ENCODE assay signal across 11 mouse cellular contexts in the genomic region with DNA sequence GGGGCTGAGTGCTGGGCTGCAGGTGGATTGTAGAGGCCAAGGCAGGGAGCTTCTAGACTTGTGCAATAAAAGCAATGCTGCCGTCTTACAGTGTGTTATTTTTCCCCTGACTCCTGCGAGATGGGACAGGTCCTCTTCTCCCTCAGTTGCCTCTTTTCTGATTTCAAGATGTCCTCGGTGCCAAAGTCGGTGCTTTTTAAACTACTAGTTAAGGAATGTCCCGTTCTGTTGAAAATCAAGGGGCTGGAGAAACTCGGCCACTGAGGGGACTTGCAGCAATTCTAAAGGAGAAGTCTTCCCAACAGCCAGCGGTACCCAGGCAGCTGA. TPM values are rescaled to one million over a fixed set of nuclear protein-coding genes. Genes with fewer than 3 reads are reported as not detected.
A peak's percentile ranks its signal among the peaks of the same experiment; 100 is the strongest.
DNase-seq lines count a peak whose midpoint lies in the region; ATAC-seq and TF ChIP-seq lines count a peak whose summit lies in the region.
"Had no signal": no experiment of that assay in that cellular context is flagged by ENCODE, and none has a peak within 500 bp of the region (broad histone marks: within the 10 kb centered on the region; RNA-seq: fewer than 3 reads in every experiment).

No protein-coding gene starts in this region.

- 0 out of 2 replicates have a peak, but pooled peaks cover 6% of the 10 kb centered on the region for H3K4me1 ChIP-seq in heart, embryonic 16.5 days (ENCODE audit: control insufficient read depth, insufficient read depth, low read length)
- H3K4me1 ChIP-seq in embryonic facial prominence, embryonic 15.5 days, result peaks cover 8% of the 10 kb centered on the region; the same call in 1 of the 2 replicates
- no peaks in the 10 kb centered on the region; the same call in 1 of the 2 replicates for H3K4me1 ChIP-seq in intestine, postnatal 0 days (replicated peaks; ENCODE audit: control insufficient read depth, insufficient read depth, low read length)
- H3K4me1 ChIP-seq in midbrain, postnatal 0 days (ENCODE audit: insufficient read depth, low read length), result peaks cover 19% of the 10 kb centered on the region; the same call in 1 of the 2 replicates

- H3K9me3 ChIP-seq in heart, embryonic 16.5 days (replicated peaks; ENCODE audit: control insufficient read depth, low read length), result no peaks in the 10 kb centered on the region
- H3K9me3 ChIP-seq in embryonic facial prominence, embryonic 15.5 days (replicated peaks), result no peaks in the 10 kb centered on the region
- H3K9me3 ChIP-seq in intestine, postnatal 0 days (ENCODE audit: control insufficient read depth), result no peaks in the 10 kb centered on the region
- H3K9me3 ChIP-seq in midbrain, postnatal 0 days (ENCODE audit: low read length), result no peaks in the 10 kb centered on the region

- peak overlapping the region; percentile 66 for H3K4me2 ChIP-seq in heart, embryonic 16.5 days (ENCODE audit: low read depth, low read length)
- H3K4me2 ChIP-seq in embryonic facial prominence, embryonic 15.5 days (replicated peaks), result peak overlapping the region; percentile 51
- H3K4me2 ChIP-seq in intestine, postnatal 0 days (replicated peaks; ENCODE audit: low read depth), result peak overlapping the region; percentile 62
- H3K4me2 ChIP-seq in midbrain, postnatal 0 days (ENCODE audit: low read depth, low read length, poor library complexity, severe bottlenecking), result peak overlapping the region; percentile 45

- TF ChIP-seq CTCF in intestine, postnatal 0 days (IDR thresholded peaks at IDR 0.05; ENCODE audit: low read depth), result no peak
- no peak for TF ChIP-seq CTCF in midbrain, postnatal 0 days (IDR thresholded peaks at IDR 0.05)

- peak overlapping the region; percentile 53; the same call in 1 of the 2 replicates for H3K9ac ChIP-seq in heart, embryonic 16.5 days (ENCODE audit: low read length)
- no peak overlapping the region for H3K9ac ChIP-seq in embryonic facial prominence, embryonic 15.5 days
- peak overlapping the region; percentile 37; the same call in 1 of the 2 replicates for H3K9ac ChIP-seq in intestine, postnatal 0 days (ENCODE audit: low read depth, low read length)
- peak overlapping the region; percentile 50; the same call in 1 of the 2 replicates for H3K9ac ChIP-seq in midbrain, postnatal 0 days (replicated peaks; ENCODE audit: low read length, poor library complexity, severe bottlenecking)

- H3K27me3 ChIP-seq in heart, embryonic 16.5 days (ENCODE audit: control insufficient read depth, insufficient read depth, low read length), result peaks cover 24% of the 10 kb centered on the region
- peaks cover 38% of the 10 kb centered on the region for H3K27me3 ChIP-seq in embryonic facial prominence, embryonic 15.5 days
- no peaks in the 10 kb centered on the region; the same call in 1 of the 2 replicates for H3K27me3 ChIP-seq in intestine, postnatal 0 days (replicated peaks; ENCODE audit: control insufficient read depth, insufficient read depth, low read length)
- no peaks in the 10 kb centered on the region for H3K27me3 ChIP-seq in midbrain, postnatal 0 days (ENCODE audit: insufficient read depth, low read length)

- peak overlapping the region; percentile 36 for H3K4me3 ChIP-seq in heart, embryonic 16.5 days (ENCODE audit: low read length)
- peak overlapping the region; percentile 22; the same call in 1 of the 2 replicates for H3K4me3 ChIP-seq in embryonic facial prominence, embryonic 15.5 days (replicated peaks)
- peak overlapping the region; percentile 26 for H3K4me3 ChIP-seq in intestine, postnatal 0 days (ENCODE audit: low read depth, low read length)
- H3K4me3 ChIP-seq in midbrain, postnatal 0 days (ENCODE audit: low read depth, low read length), result peak overlapping the region; percentile 19; the same call in 1 of the 2 replicates

- no peak for DNase-seq in heart, adult 9 months (ENCODE audit: low spot score in 2 of 2)
- no peak for DNase-seq in midbrain, postnatal 0 days (ENCODE audit: low spot score)
- no peak for DNase-seq in ovary, postnatal 36 days (ENCODE audit: low spot score)
- DNase-seq in cerebellum, postnatal 36 days, result no peak
- DNase-seq in cerebellum, adult 11 months, result no peak
- DNase-seq: adrenal gland, postnatal 25 days; kidney, postnatal 25 days; thymus, adult 18-20 months had no signal

- no peak for ATAC-seq in heart, embryonic 16.5 days (replicated peaks; ENCODE audit: extremely low read depth, insufficient read depth, low FRiP score)
- no peak for ATAC-seq in embryonic facial prominence, embryonic 15.5 days (ENCODE audit: insufficient number of reproducible peaks, low FRiP score, low TSS enrichment, low read depth)
- ATAC-seq in intestine, postnatal 0 days, result no peak
- no peak for ATAC-seq in midbrain, postnatal 0 days (ENCODE audit: low FRiP score)

- WGBS in heart, embryonic 16.5 days, result 27% methylated on average over 7 of the region's 7 CpGs
- 17% methylated on average over 7 of the region's 7 CpGs for WGBS in embryonic facial prominence, embryonic 15.5 days
- WGBS in intestine, postnatal 0 days, result 31% methylated on average over 7 of the region's 7 CpGs
- 28% methylated on average over 7 of the region's 7 CpGs for WGBS in midbrain, postnatal 0 days

- no peaks in the 10 kb centered on the region for H3K36me3 ChIP-seq in heart, embryonic 16.5 days (ENCODE audit: control insufficient read depth, insufficient read depth)
- no peaks in the 10 kb centered on the region for H3K36me3 ChIP-seq in embryonic facial prominence, embryonic 15.5 days
- no peaks in the 10 kb centered on the region for H3K36me3 ChIP-seq in intestine, postnatal 0 days (ENCODE audit: control insufficient read depth, insufficient read depth)
- H3K36me3 ChIP-seq in midbrain, postnatal 0 days (ENCODE audit: insufficient read depth, low read length), result no peaks in the 10 kb centered on the region

- H3K27ac ChIP-seq in heart, embryonic 16.5 days (ENCODE audit: low read length), result no peak overlapping the region
- H3K27ac ChIP-seq in embryonic facial prominence, embryonic 15.5 days (replicated peaks), result no peak overlapping the region
- H3K27ac ChIP-seq in intestine, postnatal 0 days (ENCODE audit: low read depth, low read length), result no peak overlapping the region
- H3K27ac ChIP-seq in midbrain, postnatal 0 days (ENCODE audit: low read depth, low read length), result no peak overlapping the region

RNA-seq across cellular contexts. Expression of gene Kiss1, which starts 7.9 kb away (rescaled TPM):
- not detected in 2 replicates for polyA plus RNA-seq in heart, embryonic 16.5 days (2015; fragmentation: Nextera tagmentation; extraction: Ambion mirVana)
- 0.49 TPM in 1 of 2 replicates, not detected in the other for polyA plus RNA-seq in embryonic facial prominence, embryonic 15.5 days (2015; fragmentation: Nextera tagmentation; extraction: Ambion mirVana)
- not detected in 2 replicates for polyA plus RNA-seq in intestine, postnatal 0 days (2015; fragmentation: Nextera tagmentation; extraction: Ambion mirVana)
- not detected in 2 replicates for total RNA-seq in midbrain, postnatal 0 days (2014; rRNA removed)
- 0.47 and 2.6 TPM in 2 replicates for polyA plus RNA-seq in midbrain, postnatal 0 days (2015; fragmentation: Nextera tagmentation; extraction: Ambion mirVana)
- total RNA-seq: adrenal gland, postnatal 25 days had no signal

RNA-seq across cellular contexts. Expression of gene Golt1a, which starts 20.0 kb away (rescaled TPM):
- 0.17 TPM in 1 of 2 replicates, not detected in the other for polyA plus RNA-seq in heart, embryonic 16.5 days (2015; fragmentation: Nextera tagmentation; extraction: Ambion mirVana)
- 0.48 TPM in 1 of 2 replicates, not detected in the other for polyA plus RNA-seq in embryonic facial prominence, embryonic 15.5 days (2015; fragmentation: Nextera tagmentation; extraction: Ambion mirVana)
- 164 and 187 TPM in 2 replicates for polyA plus RNA-seq in intestine, postnatal 0 days (2015; fragmentation: Nextera tagmentation; extraction: Ambion mirVana)
- total RNA-seq in midbrain, postnatal 0 days (2014; rRNA removed), result not detected in 2 replicates
- polyA plus RNA-seq in midbrain, postnatal 0 days (2015; fragmentation: Nextera tagmentation; extraction: Ambion mirVana), result not detected in 2 replicates

RNA-seq across cellular contexts. Expression of gene Ren1, which starts 20.7 kb away (rescaled TPM):
- polyA plus RNA-seq in heart, embryonic 16.5 days (2015; fragmentation: Nextera tagmentation; extraction: Ambion mirVana), result 0.75 and 1.2 TPM in 2 replicates
- 0.16 and 0.24 TPM in 2 replicates for polyA plus RNA-seq in embryonic facial prominence, embryonic 15.5 days (2015; fragmentation: Nextera tagmentation; extraction: Ambion mirVana)
- polyA plus RNA-seq in intestine, postnatal 0 days (2015; fragmentation: Nextera tagmentation; extraction: Ambion mirVana), result 4.3 and 5.7 TPM in 2 replicates
- total RNA-seq in midbrain, postnatal 0 days (2014; rRNA removed), result 0.14 TPM in 1 of 2 replicates, not detected in the other
- 0.23 TPM in 1 of 2 replicates, not detected in the other for polyA plus RNA-seq in midbrain, postnatal 0 days (2015; fragmentation: Nextera tagmentation; extraction: Ambion mirVana)

RNA-seq across cellular contexts. Expression of gene Etnk2, which starts 33.8 kb away (rescaled TPM):
- polyA plus RNA-seq in heart, embryonic 16.5 days (2015; fragmentation: Nextera tagmentation; extraction: Ambion mirVana), result 1.7 and 2.1 TPM in 2 replicates
- 6.2 and 6.5 TPM in 2 replicates for polyA plus RNA-seq in embryonic facial prominence, embryonic 15.5 days (2015; fragmentation: Nextera tagmentation; extraction: Ambion mirVana)
- polyA plus RNA-seq in intestine, postnatal 0 days (2015; fragmentation: Nextera tagmentation; extraction: Ambion mirVana), result 6.0 and 6.2 TPM in 2 replicates
- total RNA-seq in midbrain, postnatal 0 days (2014; rRNA removed), result 49.8 and 52.0 TPM in 2 replicates
- 34.5 and 37.2 TPM in 2 replicates for polyA plus RNA-seq in midbrain, postnatal 0 days (2015; fragmentation: Nextera tagmentation; extraction: Ambion mirVana)

Comparison
In these comparisons a context has a peak if more than half of its experiments do, and no peak if none do; other contexts are left out.
1. RNA of gene Golt1a, which starts 20.0 kb away (polyA plus RNA-seq): 164 to 187 TPM in intestine, postnatal 0 days; 0.48 TPM in embryonic facial prominence, embryonic 15.5 days, 0.17 TPM in heart, embryonic 16.5 days and not detected in midbrain, postnatal 0 days; every median in the first group is over 100 times any median in the second.
2. Peak in every context shown above with its lines, with median percentiles within 50 percentile points of each other: H3K4me2 ChIP-seq and H3K4me3 ChIP-seq.